Mouse (Mus musculus): ENCODE measurements around the gene Frg2f1.
A peak's percentile ranks its signal among the peaks of the same experiment; 100 is the strongest.

Gene Frg2f1

GRCm38 (mm10) chr4:119492291-119492932 lies 46.9 kb downstream of the Frg2f1 start, which contains the start of gene Rimkla:
Gene Rimkla, minus strand, starts transcription at chr4:119492628.
- peak; percentile 67 for DNase-seq

GRCm38 (mm10) chr4:119490806-119491205 lies 48.5 kb downstream of the Frg2f1 start:
- peak; percentile 27 for DNase-seq

GRCm38 (mm10) chr4:119489666-119490065 lies 49.7 kb downstream of the Frg2f1 start:
- DNase-seq = no peak

- DNase-seq = no peak
Observed at GRCm38 (mm10) chr4:119484882-119485281, 54.4 kb downstream of the Frg2f1 start.

GRCm38 (mm10) chr4:119483051-119483450 lies 56.3 kb downstream of the Frg2f1 start:
- no peak for DNase-seq

Data from lung, postnatal 14 days (tissue).